Mouse (Mus musculus) embryonic facial prominence, embryonic 12.5 days (tissue): ENCODE data around the gene Utrn. TPM values are rescaled to one million over a fixed set of nuclear protein-coding genes. Genes with fewer than 3 reads are reported as not detected.

Experiments
- ATAC-seq: fragments of 200-750 bp; cut with Nextera tagmentation; 2 replicates; pipeline ENCODE4 v1.8.0; 2017; ENCODE audit not compliant: insufficient number of reproducible peaks, insufficient read depth, low FRiP score, low TSS enrichment
- H3K27ac ChIP-seq: fragments of 300-500 bp; sonication (generic); 2 replicates; pipeline ENCODE4 v1.5.1; 2016; ENCODE audit warnings: mild to moderate bottlenecking
- H3K27me3 ChIP-seq: fragments of 300-500 bp; sonication (generic); 2 replicates; pipeline ENCODE4 v1.6.1; 2016; ENCODE audit warnings: mild to moderate bottlenecking, moderate library complexity
- H3K36me3 ChIP-seq: fragments of 300-500 bp; sonication (generic); 2 replicates; pipeline ENCODE4 v1.6.1; 2016; ENCODE audit warnings: mild to moderate bottlenecking
- H3K4me1 ChIP-seq: fragments of 300-500 bp; sonication (generic); 2 replicates; pipeline ENCODE4 v1.6.1; 2016
- H3K4me2 ChIP-seq: fragments of 300-500 bp; sonication (generic); replicated peaks from 2 replicates; pipeline ENCODE4 v1.6.1; 2016; ENCODE audit warnings: mild to moderate bottlenecking, moderate library complexity
- H3K4me3 ChIP-seq: fragments of 300-500 bp; sonication (generic); 2 replicates; pipeline ENCODE4 v1.5.1; 2016; ENCODE audit warnings: mild to moderate bottlenecking
- H3K9ac ChIP-seq: fragments of 300-500 bp; sonication (generic); 2 replicates; pipeline ENCODE4 v1.6.1; 2016; ENCODE audit warnings: mild to moderate bottlenecking, moderate library complexity
- H3K9me3 ChIP-seq: fragments of 300-500 bp; sonication (generic); 2 replicates; pipeline ENCODE4 v1.6.1; 2016; ENCODE audit warnings: mild to moderate bottlenecking, moderate library complexity
- WGBS: fragments of 180-500 bp; shearing (Covaris S2); methylation state at CpG from one replicate; pipeline ENCODE4 v1.1.7; 2016; 5-methylcytosine and 5-hydroxymethylcytosine counted together
- polyA plus RNA-seq: library from polyadenylated mRNA; unstranded; fragments of >200 nt; fragmentation: Nextera tagmentation; extraction: Ambion mirVana; gene quantifications from 2 replicates; pipeline ENCODE4 v1.2.1, GENCODE M21; 2016

Utrn gene
- polyA plus RNA-seq, 1 experiment from 2014 or later = 78.8 TPM

DNA sequence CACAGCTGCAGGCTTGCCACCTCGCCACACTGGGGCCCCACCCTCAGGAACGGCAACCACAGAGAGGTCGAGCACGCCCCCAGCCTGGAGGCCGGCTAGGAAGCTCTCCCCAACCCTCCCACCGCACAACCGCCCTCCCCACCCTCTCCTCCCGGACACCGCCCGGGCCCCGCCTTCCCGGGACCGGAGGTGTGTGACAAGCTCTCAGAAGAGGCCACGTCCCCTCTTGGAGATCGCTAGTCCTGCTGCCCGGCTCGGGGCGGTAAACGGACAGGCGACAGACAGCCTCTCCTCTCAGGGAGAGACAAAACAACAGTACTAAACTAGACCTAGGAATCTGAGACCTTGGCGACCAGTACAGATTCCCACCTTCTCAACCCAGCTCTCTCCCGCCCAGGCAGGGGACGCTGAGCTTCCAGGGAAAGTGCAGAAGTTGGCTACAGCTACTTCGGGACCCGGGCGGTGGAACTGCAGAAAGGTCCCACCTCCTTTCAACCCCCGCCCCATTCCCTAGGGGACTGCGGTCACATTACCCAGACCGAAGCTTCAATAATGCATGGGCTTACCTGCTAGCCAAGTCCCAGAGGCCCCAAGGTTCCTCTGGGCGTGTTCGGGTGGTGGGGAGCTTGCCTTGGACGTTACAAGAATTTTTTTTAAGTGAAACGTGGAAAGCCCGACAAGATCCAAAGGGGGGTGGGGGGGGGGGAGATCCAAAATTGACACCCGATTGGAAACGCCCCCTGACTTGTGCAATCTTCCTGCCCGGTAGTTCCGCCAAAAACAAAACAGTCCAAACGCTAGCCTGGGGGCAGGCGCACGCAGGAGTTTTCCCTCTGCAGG is 756 bp downstream of the Utrn start:
- Histone ChIP-seq H3K36me3 (no peaks in the 10 kb centered on the region), H3K4me2 (peak overlapping the region; percentile 89), H3K4me3 (peak overlapping the region; percentile 66), H3K4me1 (peaks cover 11% of the 10 kb centered on the region), H3K27me3 (no peaks in the 10 kb centered on the region), H3K9me3 (no peaks in the 10 kb centered on the region), H3K27ac (peak overlapping the region; percentile 94), H3K9ac (peak overlapping the region; percentile 82)
- peak; percentile 82 for ATAC-seq
- under 1% methylated on average over 40 of the region's 41 CpGs for whole genome bisulfite sequencing

DNA sequence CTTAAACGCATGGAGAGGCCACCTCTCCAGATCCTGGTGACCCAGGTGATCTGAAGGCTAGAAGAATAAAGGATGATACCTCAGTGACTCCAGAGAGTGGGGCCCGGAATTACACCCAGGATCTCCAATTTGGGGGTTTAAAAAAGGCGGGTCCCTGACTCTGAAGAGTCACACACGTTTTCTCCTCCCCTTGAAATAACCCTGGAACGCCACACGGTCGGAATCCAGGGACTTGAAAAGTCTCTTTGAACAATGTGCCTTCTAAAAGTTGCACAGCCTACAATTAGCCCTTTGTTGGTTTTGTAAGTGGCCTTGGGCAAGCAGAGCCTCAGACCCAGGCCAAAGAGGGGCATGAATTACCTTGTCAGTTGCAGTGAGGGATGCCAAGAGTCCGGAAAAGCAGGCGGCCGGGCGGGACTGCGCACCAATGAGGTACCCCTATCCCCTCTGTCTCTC is 1.4 kb downstream of the Utrn start:
- Histone ChIP-seq H3K4me1 (peaks cover 11% of the 10 kb centered on the region), H3K4me3 (peak overlapping the region; percentile 66), H3K36me3 (no peaks in the 10 kb centered on the region), H3K27me3 (no peaks in the 10 kb centered on the region), H3K27ac (peak overlapping the region; percentile 94), H3K4me2 (peak overlapping the region; percentile 89), H3K9ac (peak overlapping the region; percentile 82), H3K9me3 (no peaks in the 10 kb centered on the region)
- ATAC-seq = no peak
- 0% methylated on average over 12 of the region's 12 CpGs for WGBS

GRCm38 (mm10) chr10:12866971-12867732 is 2.0 kb downstream of the Utrn start:
- Histone ChIP-seq H3K4me2 (peak overlapping the region; percentile 89), H3K9ac (peak overlapping the region; percentile 82), H3K27me3 (no peaks in the 10 kb centered on the region), H3K4me1 (peaks cover 11% of the 10 kb centered on the region), H3K4me3 (peak overlapping the region; percentile 66), H3K9me3 (no peaks in the 10 kb centered on the region), H3K36me3 (no peaks in the 10 kb centered on the region), H3K27ac (no peak overlapping the region)
- ATAC-seq = no peak
- WGBS = 3% methylated on average over 28 of the region's 28 CpGs

DNA sequence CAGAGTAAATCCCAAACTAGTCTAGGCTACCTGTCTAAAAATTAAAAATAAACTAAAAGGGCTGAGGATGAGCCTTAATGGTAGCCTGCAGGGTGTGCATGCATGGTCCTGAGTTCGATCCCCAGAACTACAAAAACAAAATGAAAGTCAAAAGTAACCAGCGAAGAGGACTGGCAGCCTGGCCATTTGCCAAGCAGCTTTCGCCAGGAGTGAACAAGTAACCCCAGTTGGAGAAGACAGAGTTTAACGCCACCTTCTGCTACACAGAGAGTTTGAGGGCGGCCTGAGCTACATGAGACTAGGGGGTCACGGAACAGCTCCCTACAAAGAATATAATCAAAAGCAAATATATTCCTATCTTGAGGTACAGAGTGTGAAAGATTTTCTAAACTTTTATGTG is 4.0 kb downstream of the Utrn start:
- Histone ChIP-seq H3K4me3 (no peak overlapping the region), H3K36me3 (no peaks in the 10 kb centered on the region), H3K4me1 (peaks cover 16% of the 10 kb centered on the region), H3K27ac (no peak overlapping the region), H3K27me3 (no peaks in the 10 kb centered on the region), H3K9me3 (no peaks in the 10 kb centered on the region), H3K9ac (no peak overlapping the region), H3K4me2 (no peak overlapping the region)
- 85% methylated on average over 6 of the region's 6 CpGs for WGBS
- no peak for ATAC-seq

DNA sequence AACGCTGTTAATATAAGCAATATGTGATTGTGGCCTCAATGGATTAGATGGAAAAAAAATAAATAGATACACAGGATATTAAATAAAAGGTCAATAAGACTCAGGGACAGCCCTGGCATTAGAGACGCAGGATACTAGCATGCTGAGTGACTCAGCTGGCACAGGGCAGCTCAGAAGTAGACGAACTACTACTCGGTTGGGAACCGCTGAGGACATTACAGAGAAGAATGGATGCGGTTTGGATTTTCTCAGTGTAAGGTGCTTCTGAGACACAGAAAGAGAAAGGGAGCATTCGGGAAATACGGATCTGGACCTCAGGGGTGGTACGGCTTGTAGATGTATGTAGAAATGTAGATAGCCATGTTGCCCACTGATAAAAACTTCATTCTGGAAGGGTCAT is 5.6 kb downstream of the Utrn start:
- Histone ChIP-seq H3K27me3 (no peaks in the 10 kb centered on the region), H3K27ac (no peak overlapping the region), H3K4me2 (no peak overlapping the region), H3K4me3 (no peak overlapping the region), H3K4me1 (peaks cover 16% of the 10 kb centered on the region), H3K36me3 (0 out of 2 replicates have a peak, but pooled peaks cover 1% of the 10 kb centered on the region), H3K9ac (no peak overlapping the region), H3K9me3 (no peaks in the 10 kb centered on the region)
- 88% methylated on average over 9 of the region's 9 CpGs for WGBS
- ATAC-seq = no peak

GRCm38 (mm10) chr10:12862047-12862446 is 7.1 kb downstream of the Utrn start:
- H3K9me3 ChIP-seq = no peaks in the 10 kb centered on the region
- no peak overlapping the region for H3K9ac ChIP-seq
- H3K27me3 ChIP-seq = no peaks in the 10 kb centered on the region
- H3K4me1 ChIP-seq = peaks cover 12% of the 10 kb centered on the region
- H3K27ac ChIP-seq = no peak overlapping the region
- WGBS = 89% methylated on average over 8 of the region's 8 CpGs
- 0 out of 2 replicates have a peak, but pooled peaks cover 4% of the 10 kb centered on the region for H3K36me3 ChIP-seq
- H3K4me2 ChIP-seq = no peak overlapping the region
- ATAC-seq = no peak
- H3K4me3 ChIP-seq = no peak overlapping the region

GRCm38 (mm10) chr10:12861381-12861780 is 7.8 kb downstream of the Utrn start:
- ATAC-seq = no peak
- WGBS = 71% methylated on average over 2 of the region's 2 CpGs
- H3K4me3 ChIP-seq = no peak overlapping the region

GRCm38 (mm10) chr10:12860765-12861164 is 8.4 kb downstream of the Utrn start:
- no peaks in the 10 kb centered on the region for H3K27me3 ChIP-seq
- H3K9ac ChIP-seq = no peak overlapping the region
- no peak overlapping the region for H3K27ac ChIP-seq
- no peaks in the 10 kb centered on the region for H3K9me3 ChIP-seq
- no peak overlapping the region for H3K4me2 ChIP-seq
- WGBS = 60% methylated on average over 4 of the region's 4 CpGs
- no peak for ATAC-seq
- peaks cover 6% of the 10 kb centered on the region for H3K4me1 ChIP-seq
- no peak overlapping the region for H3K4me3 ChIP-seq
- 0 out of 2 replicates have a peak, but pooled peaks cover 4% of the 10 kb centered on the region for H3K36me3 ChIP-seq

More at GRCm38 (mm10) chr10:12861381-12861780, 7.8 kb downstream of the Utrn start:
- Histone ChIP-seq H3K27ac (no peak overlapping the region), H3K36me3 (0 out of 2 replicates have a peak, but pooled peaks cover 4% of the 10 kb centered on the region), H3K4me2 (no peak overlapping the region), H3K4me1 (peaks cover 6% of the 10 kb centered on the region), H3K27me3 (no peaks in the 10 kb centered on the region), H3K9ac (no peak overlapping the region), H3K9me3 (no peaks in the 10 kb centered on the region)

DNA sequence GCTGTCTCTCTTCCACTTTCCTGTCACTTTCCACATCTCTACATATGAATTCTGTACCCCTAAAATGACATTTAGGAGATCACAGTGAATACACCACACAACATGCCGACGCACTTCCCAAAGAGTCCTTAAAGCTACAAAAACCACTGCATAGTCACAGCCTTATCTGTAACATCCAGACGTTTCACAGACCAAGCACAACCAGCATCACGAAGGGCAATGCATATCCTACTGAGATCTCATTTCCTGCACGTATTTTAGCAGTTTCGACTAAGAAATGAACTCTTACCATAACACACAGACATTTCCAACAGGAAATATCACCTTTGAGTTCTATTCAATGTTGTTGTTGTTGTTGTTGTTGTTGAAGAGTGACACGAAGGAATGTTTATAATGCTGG is 8.8 kb downstream of the Utrn start:
- no peak overlapping the region for H3K4me3 ChIP-seq
- H3K36me3 ChIP-seq = 0 out of 2 replicates have a peak, but pooled peaks cover 4% of the 10 kb centered on the region
- H3K4me2 ChIP-seq = no peak overlapping the region
- no peak for ATAC-seq
- 80% methylated on average over 7 of the region's 7 CpGs for WGBS
- H3K4me1 ChIP-seq = peaks cover 6% of the 10 kb centered on the region
- H3K27ac ChIP-seq = 0 out of 2 replicates have a peak overlapping the region, but pooled peaks have one; percentile 7
- H3K27me3 ChIP-seq = no peaks in the 10 kb centered on the region
- no peaks in the 10 kb centered on the region for H3K9me3 ChIP-seq
- no peak overlapping the region for H3K9ac ChIP-seq

- Histone ChIP-seq H3K4me3 (no peak overlapping the region), H3K36me3 (0 out of 2 replicates have a peak, but pooled peaks cover 4% of the 10 kb centered on the region), H3K4me2 (no peak overlapping the region), H3K27ac (no peak overlapping the region), H3K9ac (no peak overlapping the region), H3K4me1 (peaks cover 14% of the 10 kb centered on the region), H3K9me3 (no peaks in the 10 kb centered on the region), H3K27me3 (no peaks in the 10 kb centered on the region)
- 67% methylated on average over 5 of the region's 5 CpGs for WGBS
- no peak for ATAC-seq
Measured at GRCm38 (mm10) chr10:12858017-12858416, 11.1 kb downstream of the Utrn start.

- Histone ChIP-seq H3K27me3 (no peaks in the 10 kb centered on the region), H3K27ac (no peak overlapping the region), H3K9me3 (no peaks in the 10 kb centered on the region), H3K9ac (no peak overlapping the region), H3K4me3 (no peak overlapping the region), H3K36me3 (0 out of 2 replicates have a peak, but pooled peaks cover 4% of the 10 kb centered on the region), H3K4me2 (no peak overlapping the region), H3K4me1 (peaks cover 15% of the 10 kb centered on the region; the same call in 1 of the 2 replicates)
- ATAC-seq = no peak
- WGBS = 93% methylated on average over 6 of the region's 6 CpGs
Measured at GRCm38 (mm10) chr10:12854298-12854697, 14.9 kb downstream of the Utrn start.
